Mouse (Mus musculus): ENCODE measurements around the gene Rpl7l1. TPM values are rescaled to one million over a fixed set of nuclear protein-coding genes. Genes with fewer than 3 reads are reported as not detected.

The Rpl7l1 gene
- polyA plus RNA-seq, 1 experiment from 2014 or later, result 149 TPM

DNA sequence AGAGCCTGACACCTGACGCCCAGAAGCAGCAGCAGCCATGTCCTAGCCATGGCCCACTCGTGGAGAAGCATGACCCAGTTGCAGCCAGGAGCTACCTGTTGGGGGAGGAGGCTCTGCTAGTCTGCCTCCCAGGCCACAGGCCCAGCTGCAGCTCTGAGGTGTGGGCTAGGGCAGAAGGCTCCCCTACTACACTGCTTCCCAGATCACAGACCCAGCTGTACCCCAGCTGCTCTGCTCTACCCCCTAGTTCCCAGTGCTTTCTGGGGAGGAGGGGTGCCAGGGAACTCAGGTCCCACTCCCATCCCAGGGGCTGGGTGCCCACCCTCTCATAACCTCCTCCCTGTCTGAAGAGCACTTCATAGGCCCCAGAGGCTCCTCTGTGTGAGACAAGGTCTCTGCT is 18.9 kb downstream of the Rpl7l1 start, which contains the start of gene Ptcra:
Gene Ptcra, minus strand, starts transcription at position 169 of the 400 bp plus-strand sequence.
- Histone ChIP-seq H3K36me3 (ENCODE audit: control insufficient read depth, insufficient read depth, low read length) (no peaks in the 10 kb centered on the region), H3K4me2 (replicated peaks; ENCODE audit: low read depth, low read length) (no peak within 1 kb of the TSS), H3K9ac (ENCODE audit: low read depth, low read length) (no peak within 1 kb of the TSS), H3K4me3 (ENCODE audit: low read depth, low read length) (no peak within 1 kb of the TSS), H3K9me3 (ENCODE audit: control insufficient read depth, low read length) (no peaks in the 10 kb centered on the region), H3K4me1 (replicated peaks; ENCODE audit: control insufficient read depth, insufficient read depth, low read length) (no peaks in the 10 kb centered on the region), H3K27ac (ENCODE audit: low read depth, low read length) (no peak within 1 kb of the TSS), H3K27me3 (ENCODE audit: control insufficient read depth, insufficient read depth, low read length) (no peaks in the 10 kb centered on the region)
- DNase-seq (ENCODE audit: low spot score) (no peak), ATAC-seq (ENCODE audit: low FRiP score) (no peak)
- 61% methylated on average over 2 of the region's 2 CpGs for WGBS

DNA sequence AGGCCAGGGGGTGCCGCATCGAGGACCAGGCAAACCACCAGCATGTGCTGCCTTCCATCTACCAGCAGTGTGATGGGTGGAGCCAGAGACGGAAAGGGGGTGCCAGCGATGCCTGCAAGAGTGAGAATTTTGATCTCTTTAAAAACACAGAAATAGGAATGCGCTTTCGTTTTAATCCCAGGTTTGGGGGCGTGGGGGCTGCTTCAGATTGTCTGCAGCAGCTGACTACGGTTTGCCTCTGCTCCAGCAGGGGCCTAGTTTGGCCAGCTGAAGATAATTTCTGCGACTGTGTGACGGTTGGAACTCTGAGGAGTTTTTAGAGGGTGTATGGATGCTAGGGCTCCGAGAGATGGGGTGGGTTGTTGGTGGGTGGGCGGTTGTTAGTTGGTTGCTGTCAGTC is 23.7 kb downstream of the Rpl7l1 start:
- DNase-seq (ENCODE audit: low spot score), result no peak
- Histone ChIP-seq H3K27me3 (ENCODE audit: control insufficient read depth, insufficient read depth, low read length) (no peaks in the 10 kb centered on the region), H3K9me3 (ENCODE audit: control insufficient read depth, low read length) (no peaks in the 10 kb centered on the region), H3K4me2 (replicated peaks; ENCODE audit: low read depth, low read length) (no peak overlapping the region), H3K4me1 (replicated peaks; ENCODE audit: control insufficient read depth, insufficient read depth, low read length) (no peaks in the 10 kb centered on the region), H3K4me3 (ENCODE audit: low read depth, low read length) (no peak overlapping the region), H3K9ac (ENCODE audit: low read depth, low read length) (no peak overlapping the region), H3K27ac (ENCODE audit: low read depth, low read length) (no peak overlapping the region), H3K36me3 (ENCODE audit: control insufficient read depth, insufficient read depth, low read length) (no peaks in the 10 kb centered on the region)
- ATAC-seq (ENCODE audit: low FRiP score), result no peak
- WGBS, result 83% methylated on average over 12 of the region's 12 CpGs

DNA sequence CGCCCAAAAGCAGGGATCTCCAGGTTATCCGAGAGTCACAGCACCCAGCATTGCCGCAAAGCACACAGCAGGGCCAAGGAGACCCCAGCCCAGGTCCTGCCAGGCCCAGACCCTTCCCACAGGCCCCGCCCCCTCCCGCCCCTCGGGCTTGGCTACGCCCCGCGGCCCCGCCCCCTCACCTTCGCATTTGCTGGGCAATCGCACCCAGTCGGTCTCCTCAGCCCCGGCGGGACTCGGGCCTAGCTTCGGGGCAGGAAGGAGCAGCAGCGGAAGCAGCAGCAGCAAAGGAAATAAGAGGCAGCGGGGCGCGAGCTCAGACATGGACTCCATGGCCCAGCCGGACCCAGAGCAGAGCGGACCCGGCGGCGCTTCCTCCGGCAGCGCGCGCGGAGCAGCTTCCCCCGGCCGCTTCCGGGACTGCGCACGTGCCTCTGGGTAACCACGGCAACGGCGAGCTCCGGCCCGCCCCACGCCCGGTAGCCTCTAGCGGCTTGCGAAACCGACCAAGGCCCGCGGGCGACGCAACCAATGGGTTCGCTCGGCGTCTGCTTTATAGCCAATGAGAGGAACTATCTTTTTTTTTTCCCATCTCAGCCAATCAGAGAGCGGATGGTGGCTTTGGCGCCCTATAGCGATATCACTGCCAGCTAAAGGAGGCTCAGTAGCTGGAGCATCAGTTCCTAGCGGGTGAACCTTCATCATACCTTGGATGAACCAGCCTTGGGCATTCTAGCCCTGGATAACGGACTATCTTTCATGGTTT is 30.5 kb downstream of the Rpl7l1 start, which contains the start of gene Cnpy3:
Gene Cnpy3, minus strand, starts transcription at position 421 of the 763 bp plus-strand sequence.
- peak within 1 kb of the TSS; percentile 84 for H3K4me2 ChIP-seq (replicated peaks; ENCODE audit: low read depth, low read length)
- peak within 1 kb of the TSS; percentile 70 for H3K9ac ChIP-seq (ENCODE audit: low read depth, low read length)
- H3K4me3 ChIP-seq (ENCODE audit: low read depth, low read length), result peak within 1 kb of the TSS; percentile 69
- H3K27me3 ChIP-seq (ENCODE audit: control insufficient read depth, insufficient read depth, low read length), result no peaks in the 10 kb centered on the region; the same call in 1 of the 2 replicates
- peaks cover 4% of the 10 kb centered on the region; the same call in 1 of the 2 replicates for H3K4me1 ChIP-seq (replicated peaks; ENCODE audit: control insufficient read depth, insufficient read depth, low read length)
- 0% methylated on average over 53 of the region's 58 CpGs for WGBS
- H3K9me3 ChIP-seq (ENCODE audit: control insufficient read depth, low read length), result no peaks in the 10 kb centered on the region
- ATAC-seq (ENCODE audit: low FRiP score), result peak; percentile 98
- peak; percentile 98 for DNase-seq (ENCODE audit: low spot score)
- H3K36me3 ChIP-seq (ENCODE audit: control insufficient read depth, insufficient read depth, low read length), result no peaks in the 10 kb centered on the region
- H3K27ac ChIP-seq (ENCODE audit: low read depth, low read length), result peak within 1 kb of the TSS; percentile 80

DNA sequence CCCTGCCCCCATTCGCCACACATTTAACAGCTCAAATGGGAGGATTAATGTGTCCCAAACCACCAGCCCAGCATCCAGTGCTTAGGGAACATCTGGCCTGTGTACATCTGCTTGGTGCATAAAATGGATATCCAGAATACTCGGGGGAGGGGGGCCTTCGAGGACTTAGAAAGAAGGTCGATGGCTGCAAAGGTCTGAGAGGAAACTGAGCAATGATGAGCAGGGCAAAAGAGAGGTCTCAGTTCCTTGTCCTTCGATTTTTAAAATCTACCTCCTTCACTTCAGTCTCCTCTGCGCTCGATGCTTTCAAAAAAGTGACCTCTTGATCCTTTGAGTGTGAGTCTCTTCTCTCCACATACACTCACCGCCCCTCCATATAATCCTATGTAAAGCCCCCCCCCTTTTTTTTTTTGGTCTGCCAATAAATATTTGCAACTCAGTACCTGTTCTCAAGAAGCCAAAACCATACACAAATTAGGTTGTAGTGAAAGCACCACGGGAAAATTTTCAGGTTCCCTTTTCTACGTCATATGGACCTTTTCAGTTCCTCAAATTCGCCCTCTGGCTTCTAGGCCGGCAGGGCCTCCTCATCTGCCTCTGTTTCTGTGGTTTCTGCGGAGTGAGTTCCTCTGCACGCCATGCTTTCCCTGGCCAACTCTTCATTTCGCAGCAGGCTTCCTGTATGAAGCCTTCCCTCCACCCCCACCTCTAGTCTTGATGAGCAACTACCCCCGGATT is 31.2 kb downstream of the Rpl7l1 start:
- DNase-seq (ENCODE audit: low spot score) (no peak), ATAC-seq (ENCODE audit: low FRiP score) (no peak)
- H3K36me3 ChIP-seq (ENCODE audit: control insufficient read depth, insufficient read depth, low read length), result no peaks in the 10 kb centered on the region
- H3K27me3 ChIP-seq (ENCODE audit: control insufficient read depth, insufficient read depth, low read length), result no peaks in the 10 kb centered on the region; the same call in 1 of the 2 replicates
- no peaks in the 10 kb centered on the region for H3K9me3 ChIP-seq (ENCODE audit: control insufficient read depth, low read length)
- peak overlapping the region; percentile 70 for H3K9ac ChIP-seq (ENCODE audit: low read depth, low read length)
- H3K4me2 ChIP-seq (replicated peaks; ENCODE audit: low read depth, low read length), result peak overlapping the region; percentile 84
- H3K4me3 ChIP-seq (ENCODE audit: low read depth, low read length), result peak overlapping the region; percentile 69
- 28% methylated on average over 16 of the region's 16 CpGs for WGBS
- peaks cover 4% of the 10 kb centered on the region; the same call in 1 of the 2 replicates for H3K4me1 ChIP-seq (replicated peaks; ENCODE audit: control insufficient read depth, insufficient read depth, low read length)
- H3K27ac ChIP-seq (ENCODE audit: low read depth, low read length), result peak overlapping the region; percentile 80; the same call in 1 of the 2 replicates

DNA sequence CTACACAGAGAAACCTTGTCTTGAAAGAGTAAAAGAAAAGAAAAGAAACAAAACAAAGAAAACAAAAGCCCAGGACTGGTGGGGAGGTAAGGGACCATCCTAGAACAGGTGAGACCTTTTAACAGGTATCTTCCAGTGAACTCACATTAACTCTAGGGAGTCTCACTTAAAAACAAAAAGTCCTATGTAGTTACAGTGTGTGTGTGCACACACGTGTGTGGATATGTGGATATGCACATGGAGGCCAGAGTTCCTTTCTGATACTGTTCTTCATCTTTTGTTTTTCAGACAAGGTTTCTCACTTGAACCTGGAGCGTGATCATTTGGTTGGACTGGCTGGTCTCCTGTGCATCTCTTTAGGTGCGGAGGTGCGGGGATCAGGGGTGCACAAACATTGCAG is 31.9 kb downstream of the Rpl7l1 start:
- Histone ChIP-seq H3K9me3 (ENCODE audit: control insufficient read depth, low read length) (no peaks in the 10 kb centered on the region), H3K4me2 (replicated peaks; ENCODE audit: low read depth, low read length) (peak overlapping the region; percentile 84; the same call in 1 of the 2 replicates), H3K36me3 (ENCODE audit: control insufficient read depth, insufficient read depth, low read length) (no peaks in the 10 kb centered on the region), H3K9ac (ENCODE audit: low read depth, low read length) (peak overlapping the region; percentile 70), H3K27ac (ENCODE audit: low read depth, low read length) (no peak overlapping the region), H3K4me1 (replicated peaks; ENCODE audit: control insufficient read depth, insufficient read depth, low read length) (peaks cover 4% of the 10 kb centered on the region; the same call in 1 of the 2 replicates), H3K4me3 (ENCODE audit: low read depth, low read length) (no peak overlapping the region), H3K27me3 (ENCODE audit: control insufficient read depth, insufficient read depth, low read length) (no peaks in the 10 kb centered on the region; the same call in 1 of the 2 replicates)
- DNase-seq (ENCODE audit: low spot score) (no peak), ATAC-seq (ENCODE audit: low FRiP score) (no peak)
- WGBS, result 99% methylated on average over 4 of the region's 4 CpGs

DNA sequence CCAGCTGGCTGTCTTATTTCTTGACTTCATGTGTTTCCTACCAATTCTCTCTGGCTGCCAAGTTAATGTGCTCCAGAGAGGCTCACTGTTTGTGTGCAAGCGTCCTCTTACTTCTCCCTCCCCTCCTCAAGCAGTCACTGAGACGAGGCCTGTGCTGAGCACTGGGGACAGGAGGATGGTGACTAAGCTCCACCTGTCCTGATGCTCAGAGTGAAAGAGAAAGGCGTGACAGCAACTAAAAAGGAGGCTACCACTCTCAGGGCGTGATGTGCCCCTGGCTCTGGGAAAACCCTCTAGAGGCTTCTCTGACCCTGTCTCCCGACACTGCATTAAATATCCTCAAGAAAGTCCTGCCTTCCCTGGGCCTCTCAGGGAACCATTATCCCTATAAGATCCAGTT is 33.2 kb downstream of the Rpl7l1 start:
- ATAC-seq (ENCODE audit: low FRiP score), result no peak
- no peak overlapping the region for H3K27ac ChIP-seq (ENCODE audit: low read depth, low read length)
- H3K36me3 ChIP-seq (ENCODE audit: control insufficient read depth, insufficient read depth, low read length), result no peaks in the 10 kb centered on the region
- peaks cover 4% of the 10 kb centered on the region; the same call in 1 of the 2 replicates for H3K4me1 ChIP-seq (replicated peaks; ENCODE audit: control insufficient read depth, insufficient read depth, low read length)
- H3K27me3 ChIP-seq (ENCODE audit: control insufficient read depth, insufficient read depth, low read length), result no peaks in the 10 kb centered on the region; the same call in 1 of the 2 replicates
- H3K4me2 ChIP-seq (replicated peaks; ENCODE audit: low read depth, low read length), result no peak overlapping the region
- no peak for DNase-seq (ENCODE audit: low spot score)
- H3K9ac ChIP-seq (ENCODE audit: low read depth, low read length), result no peak overlapping the region
- WGBS, result 91% methylated on average over 5 of the region's 5 CpGs
- no peak overlapping the region for H3K4me3 ChIP-seq (ENCODE audit: low read depth, low read length)
- no peaks in the 10 kb centered on the region for H3K9me3 ChIP-seq (ENCODE audit: control insufficient read depth, low read length)

DNA sequence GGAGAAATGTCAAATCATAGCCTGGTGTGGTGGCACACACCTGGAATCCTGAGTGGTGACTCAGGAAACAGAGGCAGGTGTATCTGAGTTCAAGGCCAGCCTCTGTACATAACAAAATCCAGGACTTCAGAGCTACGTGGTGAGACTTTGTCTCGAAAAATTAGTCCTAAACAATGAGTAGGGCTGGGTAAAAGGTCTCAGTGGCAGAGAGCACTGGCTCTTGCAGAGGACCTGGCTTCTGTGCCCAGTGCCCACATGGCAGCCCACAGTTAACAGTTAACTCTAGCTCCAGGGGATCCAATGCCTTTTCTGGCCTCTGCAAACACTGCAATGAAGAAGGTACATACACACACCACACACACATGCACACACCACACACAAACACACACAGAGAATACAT is 34.7 kb downstream of the Rpl7l1 start:
- Histone ChIP-seq H3K27ac (ENCODE audit: low read depth, low read length) (no peak overlapping the region), H3K36me3 (ENCODE audit: control insufficient read depth, insufficient read depth, low read length) (no peaks in the 10 kb centered on the region), H3K4me2 (replicated peaks; ENCODE audit: low read depth, low read length) (no peak overlapping the region), H3K9me3 (ENCODE audit: control insufficient read depth, low read length) (no peaks in the 10 kb centered on the region), H3K27me3 (ENCODE audit: control insufficient read depth, insufficient read depth, low read length) (no peaks in the 10 kb centered on the region; the same call in 1 of the 2 replicates), H3K4me1 (replicated peaks; ENCODE audit: control insufficient read depth, insufficient read depth, low read length) (peaks cover 4% of the 10 kb centered on the region; the same call in 1 of the 2 replicates), H3K4me3 (ENCODE audit: low read depth, low read length) (no peak overlapping the region), H3K9ac (ENCODE audit: low read depth, low read length) (no peak overlapping the region)
- DNase-seq (ENCODE audit: low spot score) (no peak), ATAC-seq (ENCODE audit: low FRiP score) (no peak)
- WGBS, result 94% methylated on average over 2 of the region's 2 CpGs

DNA sequence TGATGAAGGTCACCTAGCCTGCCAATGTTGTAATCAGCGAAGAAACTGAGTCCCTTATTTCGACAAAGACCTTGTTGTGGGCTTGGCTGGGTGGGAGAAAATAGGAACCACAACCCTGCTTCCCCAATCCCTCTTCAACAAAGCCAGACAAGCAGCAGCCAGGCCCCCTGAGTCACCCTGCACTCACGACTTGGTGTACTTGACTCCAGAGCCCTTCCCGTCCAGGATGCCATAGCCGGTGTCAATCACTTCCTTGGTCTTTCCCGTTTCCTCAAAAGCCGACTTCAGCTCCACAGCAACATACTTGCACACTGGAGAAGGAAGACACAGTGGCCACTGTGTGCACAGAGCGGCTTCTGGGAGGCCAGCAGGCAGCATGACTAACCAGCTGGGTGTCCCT is 35.2 kb downstream of the Rpl7l1 start:
- Histone ChIP-seq H3K27me3 (ENCODE audit: control insufficient read depth, insufficient read depth, low read length) (no peaks in the 10 kb centered on the region; the same call in 1 of the 2 replicates), H3K36me3 (ENCODE audit: control insufficient read depth, insufficient read depth, low read length) (no peaks in the 10 kb centered on the region), H3K27ac (ENCODE audit: low read depth, low read length) (no peak overlapping the region), H3K9ac (ENCODE audit: low read depth, low read length) (no peak overlapping the region), H3K4me1 (replicated peaks; ENCODE audit: control insufficient read depth, insufficient read depth, low read length) (peaks cover 4% of the 10 kb centered on the region; the same call in 1 of the 2 replicates), H3K9me3 (ENCODE audit: control insufficient read depth, low read length) (no peaks in the 10 kb centered on the region), H3K4me2 (replicated peaks; ENCODE audit: low read depth, low read length) (no peak overlapping the region), H3K4me3 (ENCODE audit: low read depth, low read length) (no peak overlapping the region)
- ATAC-seq (ENCODE audit: low FRiP score), result no peak
- no peak for DNase-seq (ENCODE audit: low spot score)
- 84% methylated on average over 8 of the region's 8 CpGs for WGBS

Data from hindbrain, embryonic 11.5 days (tissue).